Mouse (Mus musculus): ENCODE results near the gene Spn. TPM values are rescaled to one million over a fixed set of nuclear protein-coding genes. Genes with fewer than 3 reads are reported as not detected.

Spn gene
- total and polyA plus RNA-seq, 3 experiments, result 135 to 184 (median 169) TPM

DNA sequence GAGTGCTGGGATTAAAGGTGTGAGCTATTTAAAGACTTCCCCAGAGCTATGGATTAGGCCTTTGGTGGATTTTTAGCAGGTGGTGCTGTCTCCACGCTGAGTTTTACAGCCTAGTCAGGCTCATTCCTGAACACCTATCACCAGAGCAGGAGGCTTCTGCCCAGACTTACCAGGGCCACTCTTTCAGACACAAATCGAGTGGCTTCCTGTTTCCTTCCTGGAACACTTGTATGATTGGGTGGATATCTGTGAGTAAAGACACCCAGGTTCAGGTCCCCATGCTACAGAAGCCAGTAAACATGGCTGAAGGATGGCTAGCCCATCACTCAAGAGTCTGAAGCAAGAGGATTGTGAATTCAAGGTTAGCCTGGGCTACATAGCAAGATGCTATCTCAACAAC lies 54.6 kb downstream of the Spn start:
- Histone ChIP-seq H3K79me2 (ENCODE audit: control insufficient read depth, insufficient read depth, low read length, poor library complexity) (peaks cover 28% of the 10 kb centered on the region), H3K4me1 (ENCODE audit: control insufficient read depth in 1 of 2, insufficient read depth in 2 of 2, low read length in 2 of 2) (peaks cover 16 to 33% of the 10 kb centered on the region in 2 experiments), H3K9ac (ENCODE audit: control insufficient read depth, low read depth, low read length, poor library complexity, severe bottlenecking) (peak overlapping the region; percentile 2), H3K9me3 (replicated peaks; ENCODE audit: insufficient read depth, low read length) (no peaks in the 10 kb centered on the region), H3K36me3 (ENCODE audit: control insufficient read depth in 1 of 2, insufficient read depth in 2 of 2, low read length in 2 of 2) (peaks cover 0 to 31% of the 10 kb centered on the region in 2 experiments; a peak in 3 of 4 replicates), H3K4me3 (ENCODE audit: control insufficient read depth in 1 of 2, insufficient read depth in 1 of 2, low read depth in 2 of 2, low read length in 2 of 2) (no peak overlapping the region), H3K27ac (ENCODE audit: control insufficient read depth, low read depth, low read length) (peak overlapping the region; percentile 89), H3K27me3 (ENCODE audit: control insufficient read depth in 1 of 2, insufficient read depth in 2 of 2, low read length in 2 of 2) (no peaks in the 10 kb centered on the region)
- peak; percentile 54 for DNase-seq (ENCODE audit: low read depth, low spot score)
- no peak for TF ChIP-seq POLR2AphosphoS5 (IDR thresholded peaks at IDR 0.05; ENCODE audit: borderline replicate concordance, low read depth, low read length)
- no peak for TF ChIP-seq MAZ (IDR thresholded peaks at IDR 0.05; ENCODE audit: low read depth, low read length)
- no peak for TF ChIP-seq POLR2A (IDR thresholded peaks at IDR 0.05; ENCODE audit: control insufficient read depth in 1 of 2, insufficient read depth in 1 of 2, low read depth in 1 of 2, low read length in 2 of 2, poor library complexity in 1 of 2)
- no peak for TF ChIP-seq CTCF (IDR thresholded peaks at IDR 0.05 in 2 of 3, conservative IDR thresholded peaks at IDR 0.05 in 1 of 3; ENCODE audit: control insufficient read depth in 1 of 3, insufficient read depth in 1 of 3, low read depth in 2 of 3, low read length in 3 of 3, poor library complexity in 1 of 3, severe bottlenecking in 1 of 3)
- no peak for TF ChIP-seq ZC3H11A (IDR thresholded peaks at IDR 0.05; ENCODE audit: low read depth, low read length)
- TF ChIP-seq CHD2 (IDR thresholded peaks at IDR 0.05; ENCODE audit: low read length), result no peak
- no peak for TF ChIP-seq MYC (IDR thresholded peaks at IDR 0.05; ENCODE audit: low read depth, low read length)
- TF ChIP-seq MEF2A (IDR thresholded peaks at IDR 0.05; ENCODE audit: extremely low read depth, insufficient replicate concordance, low read depth, low read length, poor library complexity, severe bottlenecking), result no peak
- TF ChIP-seq USF2 (IDR thresholded peaks at IDR 0.05; ENCODE audit: borderline replicate concordance in 1 of 2, insufficient read depth in 1 of 2, low read depth in 1 of 2, low read length in 2 of 2), result no peak
- TF ChIP-seq HCFC1 (IDR thresholded peaks at IDR 0.05; ENCODE audit: low read depth, low read length), result no peak

DNA sequence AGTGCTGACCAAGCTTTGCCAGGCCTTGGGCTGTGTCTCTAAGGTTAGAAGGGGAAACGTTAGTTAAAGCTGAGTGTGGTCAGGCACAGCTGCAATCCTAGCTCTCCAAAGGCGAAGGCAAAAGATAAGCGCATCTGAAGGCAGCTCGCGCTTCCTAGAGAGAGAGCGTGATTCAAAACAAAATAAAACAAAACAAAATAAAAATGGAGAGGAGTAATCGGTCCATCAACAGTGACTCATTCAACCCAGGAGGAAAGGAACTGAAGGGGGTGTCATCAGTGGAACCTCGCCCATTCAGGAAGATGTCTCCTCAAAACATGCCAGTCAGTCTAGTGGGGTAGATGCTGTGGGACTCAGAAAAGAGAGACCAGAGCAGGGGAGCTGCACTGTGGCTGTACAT lies 55.4 kb downstream of the Spn start:
- Histone ChIP-seq H3K36me3 (ENCODE audit: control insufficient read depth in 1 of 2, insufficient read depth in 2 of 2, low read length in 2 of 2) (peaks cover 0 to 29% of the 10 kb centered on the region in 2 experiments; a peak in 3 of 4 replicates), H3K27ac (ENCODE audit: control insufficient read depth, low read depth, low read length) (peak overlapping the region; percentile 89), H3K79me2 (ENCODE audit: control insufficient read depth, insufficient read depth, low read length, poor library complexity) (peaks cover 24% of the 10 kb centered on the region), H3K9ac (ENCODE audit: control insufficient read depth, low read depth, low read length, poor library complexity, severe bottlenecking) (peak overlapping the region; percentile 2), H3K27me3 (ENCODE audit: control insufficient read depth in 1 of 2, insufficient read depth in 2 of 2, low read length in 2 of 2) (no peaks in the 10 kb centered on the region), H3K9me3 (replicated peaks; ENCODE audit: insufficient read depth, low read length) (no peaks in the 10 kb centered on the region), H3K4me1 (ENCODE audit: control insufficient read depth in 1 of 2, insufficient read depth in 2 of 2, low read length in 2 of 2) (peaks cover 16 to 30% of the 10 kb centered on the region in 2 experiments), H3K4me3 (ENCODE audit: control insufficient read depth in 1 of 2, insufficient read depth in 1 of 2, low read depth in 2 of 2, low read length in 2 of 2) (no peak overlapping the region)
- peak; percentile 77 for DNase-seq (ENCODE audit: low read depth, low spot score)
- TF ChIP-seq TAL1 (IDR thresholded peaks at IDR 0.05; ENCODE audit: low read length), result peak; percentile 18; the same call in 1 of the 2 replicates
- TF ChIP-seq GATA1 (IDR thresholded peaks at IDR 0.05; ENCODE audit: low read depth, low read length), result peak; percentile 75
- no peak for TF ChIP-seq GABPA (IDR thresholded peaks at IDR 0.05; ENCODE audit: low read depth, low read length)
- TF ChIP-seq MAFK (IDR thresholded peaks at IDR 0.05; ENCODE audit: borderline replicate concordance, low read depth, low read length), result no peak

Other genes with a start within 250 kb of the Spn start
- 18.0 and 18.8 TPM in 2 replicates for gene Tmem219, start 214.9 kb downstream of the Spn start, total RNA-seq (2012; rRNA removed)
- gene Tmem219, start 214.9 kb downstream of the Spn start, polyA plus RNA-seq (2012; ENCODE audit: insufficient read depth in 1 of 2, insufficient read length in 2 of 2, low read depth in 1 of 2, low replicate concordance in 2 of 2, missing spikeins in 1 of 2), result 10 to 100 TPM in 1 of 2 experiments, not detected in 1; 34.5 TPM
- gene Kctd13, start 208.9 kb downstream of the Spn start, total RNA-seq (2012; rRNA removed), result 17.7 and 18.1 TPM in 2 replicates
- 10 to 100 TPM in 1 of 2 experiments, not detected in 1; 26.2 TPM for gene Kctd13, start 208.9 kb downstream of the Spn start, polyA plus RNA-seq (2012; ENCODE audit: insufficient read depth in 1 of 2, insufficient read length in 2 of 2, low read depth in 1 of 2, low replicate concordance in 2 of 2, missing spikeins in 1 of 2)
- gene Asphd1, start 188.2 kb downstream of the Spn start, total RNA-seq (2012; rRNA removed), result 0.15 TPM in 1 of 2 replicates, not detected in the other
- under 1 TPM in 1 of 2 experiments, not detected in 1; 0.74 TPM for gene Asphd1, start 188.2 kb downstream of the Spn start, polyA plus RNA-seq (2012; ENCODE audit: insufficient read depth in 1 of 2, insufficient read length in 2 of 2, low read depth in 1 of 2, low replicate concordance in 2 of 2, missing spikeins in 1 of 2)
- gene Sez6l2, start 187.3 kb downstream of the Spn start, total RNA-seq (2012; rRNA removed), result 0.49 and 2.0 TPM in 2 replicates
- 1 to 10 TPM in 1 of 2 experiments, not detected in 1; 6.1 TPM for gene Sez6l2, start 187.3 kb downstream of the Spn start, polyA plus RNA-seq (2012; ENCODE audit: insufficient read depth in 1 of 2, insufficient read length in 2 of 2, low read depth in 1 of 2, low replicate concordance in 2 of 2, missing spikeins in 1 of 2)
- 72.5 and 98.4 TPM in 2 replicates for gene Cdipt, start 161.9 kb downstream of the Spn start, total RNA-seq (2012; rRNA removed)
- 100 to 1,000 TPM in 1 of 2 experiments, not detected in 1; 151 TPM for gene Cdipt, start 161.9 kb downstream of the Spn start, polyA plus RNA-seq (2012; ENCODE audit: insufficient read depth in 1 of 2, insufficient read length in 2 of 2, low read depth in 1 of 2, low replicate concordance in 2 of 2, missing spikeins in 1 of 2)
- gene Cdiptos, start 161.7 kb downstream of the Spn start, total RNA-seq (2012; rRNA removed), result 0.35 and 0.49 TPM in 2 replicates
- gene Cdiptos, start 161.7 kb downstream of the Spn start, polyA plus RNA-seq (2012; ENCODE audit: insufficient read depth in 1 of 2, insufficient read length in 2 of 2, low read depth in 1 of 2, low replicate concordance in 2 of 2, missing spikeins in 1 of 2), result 1 to 10 TPM in 1 of 2 experiments, not detected in 1; 1.8 TPM
- gene Mvp, start 123.2 kb downstream of the Spn start, total RNA-seq (2012; rRNA removed), result 19.4 and 19.8 TPM in 2 replicates
- gene Mvp, start 123.2 kb downstream of the Spn start, polyA plus RNA-seq (2012; ENCODE audit: insufficient read depth in 1 of 2, insufficient read length in 2 of 2, low read depth in 1 of 2, low replicate concordance in 2 of 2, missing spikeins in 1 of 2), result 10 to 100 TPM in 1 of 2 experiments, not detected in 1; 20.6 TPM
- gene Pagr1b, start 121.3 kb downstream of the Spn start, total RNA-seq (2012; rRNA removed), result 0.39 TPM in 1 of 2 replicates, not detected in the other
- 1 to 10 TPM in 1 of 2 experiments, not detected in 1; 4.5 TPM for gene Pagr1b, start 121.3 kb downstream of the Spn start, polyA plus RNA-seq (2012; ENCODE audit: insufficient read depth in 1 of 2, insufficient read length in 2 of 2, low read depth in 1 of 2, low replicate concordance in 2 of 2, missing spikeins in 1 of 2)
- 55.4 and 60.2 TPM in 2 replicates for gene Pagr1a, start 120.5 kb downstream of the Spn start, total RNA-seq (2012; rRNA removed)
- 10 to 100 TPM in 1 of 2 experiments, not detected in 1; 85.9 TPM for gene Pagr1a, start 120.5 kb downstream of the Spn start, polyA plus RNA-seq (2012; ENCODE audit: insufficient read depth in 1 of 2, insufficient read length in 2 of 2, low read depth in 1 of 2, low replicate concordance in 2 of 2, missing spikeins in 1 of 2)
- 13.8 and 20.5 TPM in 2 replicates for gene Gm42742, start 116.7 kb downstream of the Spn start, total RNA-seq (2012; rRNA removed)
- 10 to 100 TPM in 1 of 2 experiments, not detected in 1; 27.2 TPM for gene Gm42742, start 116.7 kb downstream of the Spn start, polyA plus RNA-seq (2012; ENCODE audit: insufficient read depth in 1 of 2, insufficient read length in 2 of 2, low read depth in 1 of 2, low replicate concordance in 2 of 2, missing spikeins in 1 of 2)
- gene Prrt2, start 116.6 kb downstream of the Spn start, total RNA-seq (2012; rRNA removed), result 0.12 and 0.13 TPM in 2 replicates
- 1 to 10 TPM in 1 of 2 experiments, not detected in 1; 1.4 TPM for gene Prrt2, start 116.6 kb downstream of the Spn start, polyA plus RNA-seq (2012; ENCODE audit: insufficient read depth in 1 of 2, insufficient read length in 2 of 2, low read depth in 1 of 2, low replicate concordance in 2 of 2, missing spikeins in 1 of 2)
- 231 and 234 TPM in 2 replicates for gene Maz, start 110.8 kb downstream of the Spn start, total RNA-seq (2012; rRNA removed)
- gene Maz, start 110.8 kb downstream of the Spn start, polyA plus RNA-seq (2012; ENCODE audit: insufficient read depth in 1 of 2, insufficient read length in 2 of 2, low read depth in 1 of 2, low replicate concordance in 2 of 2, missing spikeins in 1 of 2), result 100 to 1,000 TPM in 1 of 2 experiments, not detected in 1; 540 TPM
- 57.7 and 75.7 TPM in 2 replicates for gene Kif22, start 95.4 kb downstream of the Spn start, total RNA-seq (2012; rRNA removed)
- gene Kif22, start 95.4 kb downstream of the Spn start, polyA plus RNA-seq (2012; ENCODE audit: insufficient read depth in 1 of 2, insufficient read length in 2 of 2, low read depth in 1 of 2, low replicate concordance in 2 of 2, missing spikeins in 1 of 2), result 100 to 1,000 TPM; 119 to 298 TPM
- 57.1 and 89.3 TPM in 2 replicates for gene Zg16, start 50.5 kb downstream of the Spn start, total RNA-seq (2012; rRNA removed)
- gene Zg16, start 50.5 kb downstream of the Spn start, polyA plus RNA-seq (2012; ENCODE audit: insufficient read depth in 1 of 2, insufficient read length in 2 of 2, low read depth in 1 of 2, low replicate concordance in 2 of 2, missing spikeins in 1 of 2), result 10 to 100 TPM in 1 of 2 experiments, not detected in 1; 50.4 TPM
- 51.1 and 54.9 TPM in 2 replicates for gene AI467606, start 46.5 kb downstream of the Spn start, total RNA-seq (2012; rRNA removed)
- 100 to 1,000 TPM in 1 of 2 experiments, 10 to 100 TPM in 1; 79.4 to 101 TPM for gene AI467606, start 46.5 kb downstream of the Spn start, polyA plus RNA-seq (2012; ENCODE audit: insufficient read depth in 1 of 2, insufficient read length in 2 of 2, low read depth in 1 of 2, low replicate concordance in 2 of 2, missing spikeins in 1 of 2)
- 2.5 and 2.7 TPM in 2 replicates for gene Qprt, start 15.6 kb downstream of the Spn start, total RNA-seq (2012; rRNA removed)
- 1 to 10 TPM in 1 of 2 experiments, not detected in 1; 3.7 TPM for gene Qprt, start 15.6 kb downstream of the Spn start, polyA plus RNA-seq (2012; ENCODE audit: insufficient read depth in 1 of 2, insufficient read length in 2 of 2, low read depth in 1 of 2, low replicate concordance in 2 of 2, missing spikeins in 1 of 2)
- gene Cd2bp2, start 58.2 kb upstream of the Spn start, total RNA-seq (2012; rRNA removed), result 55.6 and 64.8 TPM in 2 replicates
- gene Cd2bp2, start 58.2 kb upstream of the Spn start, polyA plus RNA-seq (2012; ENCODE audit: insufficient read depth in 1 of 2, insufficient read length in 2 of 2, low read depth in 1 of 2, low replicate concordance in 2 of 2, missing spikeins in 1 of 2), result 10 to 100 TPM in 1 of 2 experiments, not detected in 1; 56.7 TPM
- gene Tbc1d10b, start 70.6 kb upstream of the Spn start, total RNA-seq (2012; rRNA removed), result 37.4 and 43.3 TPM in 2 replicates
- 10 to 100 TPM in 1 of 2 experiments, not detected in 1; 70.3 TPM for gene Tbc1d10b, start 70.6 kb upstream of the Spn start, polyA plus RNA-seq (2012; ENCODE audit: insufficient read depth in 1 of 2, insufficient read length in 2 of 2, low read depth in 1 of 2, low replicate concordance in 2 of 2, missing spikeins in 1 of 2)
- 8.3 and 11.2 TPM in 2 replicates for gene Mylpf, start 71.1 kb upstream of the Spn start, total RNA-seq (2012; rRNA removed)
- gene Mylpf, start 71.1 kb upstream of the Spn start, polyA plus RNA-seq (2012; ENCODE audit: insufficient read depth in 1 of 2, insufficient read length in 2 of 2, low read depth in 1 of 2, low replicate concordance in 2 of 2, missing spikeins in 1 of 2), result 1 to 10 TPM in 1 of 2 experiments, not detected in 1; 9.1 TPM
- gene Zfp553, start 95.2 kb upstream of the Spn start, total RNA-seq (2012; rRNA removed), result 13.9 and 14.6 TPM in 2 replicates
- gene Zfp553, start 95.2 kb upstream of the Spn start, polyA plus RNA-seq (2012; ENCODE audit: insufficient read depth in 1 of 2, insufficient read length in 2 of 2, low read depth in 1 of 2, low replicate concordance in 2 of 2, missing spikeins in 1 of 2), result 10 to 100 TPM in 1 of 2 experiments, not detected in 1; 19.0 TPM
- gene Sept1, start 95.3 kb upstream of the Spn start, total RNA-seq (2012; rRNA removed), result 30.6 and 41.3 TPM in 2 replicates
- gene Sept1, start 95.3 kb upstream of the Spn start, polyA plus RNA-seq (2012; ENCODE audit: insufficient read depth in 1 of 2, insufficient read length in 2 of 2, low read depth in 1 of 2, low replicate concordance in 2 of 2, missing spikeins in 1 of 2), result 100 to 1,000 TPM in 1 of 2 experiments, not detected in 1; 116 TPM
- 33.4 and 37.6 TPM in 2 replicates for gene Zfp771, start 106.5 kb upstream of the Spn start, total RNA-seq (2012; rRNA removed)
- 10 to 100 TPM in 1 of 2 experiments, not detected in 1; 58.3 TPM for gene Zfp771, start 106.5 kb upstream of the Spn start, polyA plus RNA-seq (2012; ENCODE audit: insufficient read depth in 1 of 2, insufficient read length in 2 of 2, low read depth in 1 of 2, low replicate concordance in 2 of 2, missing spikeins in 1 of 2)
- gene Dctpp1, start 122.9 kb upstream of the Spn start, total RNA-seq (2012; rRNA removed), result 238 and 253 TPM in 2 replicates
- 100 to 1,000 TPM in 1 of 2 experiments, not detected in 1; 290 TPM for gene Dctpp1, start 122.9 kb upstream of the Spn start, polyA plus RNA-seq (2012; ENCODE audit: insufficient read depth in 1 of 2, insufficient read length in 2 of 2, low read depth in 1 of 2, low replicate concordance in 2 of 2, missing spikeins in 1 of 2)
- 177 and 182 TPM in 2 replicates for gene Sephs2, start 136.2 kb upstream of the Spn start, total RNA-seq (2012; rRNA removed)
- 100 to 1,000 TPM in 1 of 2 experiments, not detected in 1; 109 TPM for gene Sephs2, start 136.2 kb upstream of the Spn start, polyA plus RNA-seq (2012; ENCODE audit: insufficient read depth in 1 of 2, insufficient read length in 2 of 2, low read depth in 1 of 2, low replicate concordance in 2 of 2, missing spikeins in 1 of 2)
- gene Itgal, start 158.4 kb upstream of the Spn start, total RNA-seq (2012; rRNA removed), result 0.92 and 1.3 TPM in 2 replicates
- 1 to 10 TPM in 1 of 2 experiments, not detected in 1; 9.7 TPM for gene Itgal, start 158.4 kb upstream of the Spn start, polyA plus RNA-seq (2012; ENCODE audit: insufficient read depth in 1 of 2, insufficient read length in 2 of 2, low read depth in 1 of 2, low replicate concordance in 2 of 2, missing spikeins in 1 of 2)
- gene Zfp768, start 207.8 kb upstream of the Spn start, total RNA-seq (2012; rRNA removed), result 4.3 and 5.4 TPM in 2 replicates
- 10 to 100 TPM in 1 of 2 experiments, not detected in 1; 12.0 TPM for gene Zfp768, start 207.8 kb upstream of the Spn start, polyA plus RNA-seq (2012; ENCODE audit: insufficient read depth in 1 of 2, insufficient read length in 2 of 2, low read depth in 1 of 2, low replicate concordance in 2 of 2, missing spikeins in 1 of 2)
- gene Zfp747, start 238.2 kb upstream of the Spn start, total RNA-seq (2012; rRNA removed), result 6.9 and 7.5 TPM in 2 replicates
- gene Zfp747, start 238.2 kb upstream of the Spn start, polyA plus RNA-seq (2012; ENCODE audit: insufficient read depth in 1 of 2, insufficient read length in 2 of 2, low read depth in 1 of 2, low replicate concordance in 2 of 2, missing spikeins in 1 of 2), result 1 to 10 TPM in 1 of 2 experiments, not detected in 1; 6.2 TPM
- gene 9130019O22Rik, start 249.3 kb upstream of the Spn start, total RNA-seq (2012; rRNA removed), result 1.4 and 2.1 TPM in 2 replicates
- 1 to 10 TPM in 1 of 2 experiments, not detected in 1; 1.5 TPM for gene 9130019O22Rik, start 249.3 kb upstream of the Spn start, polyA plus RNA-seq (2012; ENCODE audit: insufficient read depth in 1 of 2, insufficient read length in 2 of 2, low read depth in 1 of 2, low replicate concordance in 2 of 2, missing spikeins in 1 of 2)